Mouse (Mus musculus) kidney, adult 2 months (tissue): ENCODE data around the gene Rnf169.
A peak's percentile ranks its signal among the peaks of the same experiment; 100 is the strongest.

ENCODE experiments used
- CTCF ChIP-seq: fragments of 200-500 bp; conservative IDR thresholded peaks from 2 replicates; pipeline ENCODE4 v1.5.1; 2011; ENCODE audit warnings: low read depth, mild to moderate bottlenecking, control low read depth, low read length, moderate library complexity, mixed read lengths; ENCODE audit not compliant: insufficient read depth, insufficient read length
- POLR2A ChIP-seq: fragments of 200-500 bp; IDR thresholded peaks from one replicate; pipeline ENCODE4 v1.6.1; 2011; ENCODE audit warnings: low read depth, low read length, control low read depth

DNA sequence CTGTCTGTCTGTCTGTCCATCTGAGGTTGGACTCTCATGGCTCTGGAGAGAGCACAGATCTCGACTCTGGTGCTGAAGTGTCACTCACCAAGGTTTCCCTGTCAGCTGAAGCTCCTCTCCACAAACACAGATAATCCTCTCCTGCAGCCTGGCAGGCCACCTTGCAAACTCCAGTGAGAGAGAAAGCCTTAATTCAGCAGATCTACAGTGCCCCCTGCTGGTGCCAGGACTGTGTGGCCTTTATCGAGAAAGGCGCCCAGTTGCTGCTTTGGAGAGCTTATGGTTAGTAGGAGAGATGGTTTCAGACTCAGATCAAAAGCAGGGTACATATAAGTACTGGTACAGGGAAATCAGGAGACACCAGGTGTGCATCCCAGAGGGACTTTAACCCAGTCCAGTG lies 103.9 kb downstream of the Rnf169 start:
- TF ChIP-seq CTCF (peak; percentile 93), POLR2A (no peak)
